Mouse (Mus musculus): Measurements from ENCODE around the gene Ets1. TPM values are rescaled to one million over a fixed set of nuclear protein-coding genes. Genes with fewer than 3 reads are reported as not detected.

Ets1 gene
- total and polyA plus RNA-seq, 2 experiments from 2014 or later: 12.3 to 21.2 TPM

- H3K27me3 ChIP-seq (ENCODE audit: insufficient read depth, low read length): no peaks in the 10 kb centered on the region
- TF ChIP-seq CTCF (IDR thresholded peaks at IDR 0.05; ENCODE audit: low read depth): no peak
- no peak overlapping the region for H3K4me2 ChIP-seq (ENCODE audit: low read depth)
- no peak for ATAC-seq
- no peaks in the 10 kb centered on the region for H3K36me3 ChIP-seq (ENCODE audit: insufficient read depth)
- no peaks in the 10 kb centered on the region for H3K4me1 ChIP-seq (ENCODE audit: insufficient read depth)
- no peaks in the 10 kb centered on the region for H3K9me3 ChIP-seq (ENCODE audit: low read length)
- H3K27ac ChIP-seq (ENCODE audit: low read depth, low read length): no peak overlapping the region
- DNase-seq: no peak
- H3K4me3 ChIP-seq (ENCODE audit: low read depth, low read length): no peak overlapping the region
- no peak overlapping the region for H3K9ac ChIP-seq
- 91% methylated on average over 10 of the region's 10 CpGs for whole genome bisulfite sequencing
Observed at GRCm38 (mm10) chr9:32652112-32652511, 16.1 kb downstream of the Ets1 start.

DNA sequence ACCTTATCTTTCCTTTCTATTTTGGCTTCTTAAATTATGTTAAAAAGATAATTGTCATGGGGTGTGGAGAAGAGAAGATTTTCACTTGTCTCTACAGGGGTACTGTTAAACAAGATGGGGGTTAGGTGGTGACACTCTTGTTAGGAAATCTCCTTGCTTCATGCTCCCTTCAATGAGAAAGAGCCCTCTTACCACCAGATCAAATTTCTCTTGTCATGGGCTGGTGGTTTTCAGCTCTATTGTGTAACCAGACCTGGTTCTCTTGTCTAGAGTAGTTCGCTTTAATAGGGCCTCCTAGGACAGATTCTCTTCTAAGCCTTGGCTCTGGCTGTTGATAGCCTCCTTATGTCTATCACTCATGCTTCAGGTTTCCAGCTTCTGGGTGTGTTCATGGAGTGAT, 18.3 kb downstream of the Ets1 start:
- no peak for TF ChIP-seq CTCF (IDR thresholded peaks at IDR 0.05; ENCODE audit: low read depth)
- Histone ChIP-seq H3K36me3 (ENCODE audit: insufficient read depth) (no peaks in the 10 kb centered on the region), H3K27me3 (ENCODE audit: insufficient read depth, low read length) (no peaks in the 10 kb centered on the region), H3K9me3 (ENCODE audit: low read length) (no peaks in the 10 kb centered on the region), H3K9ac (no peak overlapping the region), H3K4me1 (ENCODE audit: insufficient read depth) (no peaks in the 10 kb centered on the region), H3K4me2 (ENCODE audit: low read depth) (no peak overlapping the region), H3K4me3 (ENCODE audit: low read depth, low read length) (no peak overlapping the region), H3K27ac (ENCODE audit: low read depth, low read length) (no peak overlapping the region)
- no peak for ATAC-seq
- WGBS: 88% methylated on average over 1 of the region's 1 CpGs
- no peak for DNase-seq

- no peak for ATAC-seq
- WGBS: 66% methylated on average over 5 of the region's 5 CpGs
Observed at GRCm38 (mm10) chr9:32656351-32656844, 20.4 kb downstream of the Ets1 start.

DNA sequence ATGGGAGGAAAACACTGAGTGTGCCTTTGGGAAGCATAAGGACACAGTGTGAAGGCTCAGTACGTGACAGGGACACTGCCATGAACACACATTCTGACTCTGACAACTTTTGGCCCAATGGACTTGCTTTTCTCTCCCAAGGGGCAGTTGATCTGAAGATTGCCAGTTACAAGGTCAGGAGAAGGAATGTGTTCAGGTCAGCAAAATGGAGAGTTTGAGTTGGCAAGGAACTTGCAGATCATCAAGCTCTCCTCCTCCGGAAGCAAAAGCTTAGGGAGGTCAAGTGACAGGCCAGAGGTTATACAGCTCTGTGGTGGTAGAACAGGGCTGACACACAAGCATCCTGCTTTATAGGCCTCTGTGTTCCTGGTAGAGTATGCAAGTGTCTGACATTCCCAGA, 21.1 kb downstream of the Ets1 start:
- Histone ChIP-seq H3K4me1 (ENCODE audit: insufficient read depth) (no peaks in the 10 kb centered on the region), H3K36me3 (ENCODE audit: insufficient read depth) (no peaks in the 10 kb centered on the region), H3K4me2 (ENCODE audit: low read depth) (no peak overlapping the region), H3K27ac (ENCODE audit: low read depth, low read length) (no peak overlapping the region), H3K4me3 (ENCODE audit: low read depth, low read length) (no peak overlapping the region), H3K9me3 (ENCODE audit: low read length) (no peaks in the 10 kb centered on the region), H3K9ac (no peak overlapping the region), H3K27me3 (ENCODE audit: insufficient read depth, low read length) (no peaks in the 10 kb centered on the region)
- no peak for TF ChIP-seq CTCF (IDR thresholded peaks at IDR 0.05; ENCODE audit: low read depth)
- DNase-seq: no peak
- 73% methylated on average over 2 of the region's 2 CpGs for WGBS
- ATAC-seq: no peak

More at GRCm38 (mm10) chr9:32656351-32656844, 20.4 kb downstream of the Ets1 start:
- no peak for DNase-seq
- TF ChIP-seq CTCF (IDR thresholded peaks at IDR 0.05; ENCODE audit: low read depth): no peak
- Histone ChIP-seq H3K4me3 (ENCODE audit: low read depth, low read length) (no peak overlapping the region), H3K9ac (no peak overlapping the region), H3K9me3 (ENCODE audit: low read length) (no peaks in the 10 kb centered on the region), H3K36me3 (ENCODE audit: insufficient read depth) (no peaks in the 10 kb centered on the region), H3K27ac (ENCODE audit: low read depth, low read length) (no peak overlapping the region), H3K4me2 (ENCODE audit: low read depth) (no peak overlapping the region), H3K4me1 (ENCODE audit: insufficient read depth) (no peaks in the 10 kb centered on the region), H3K27me3 (ENCODE audit: insufficient read depth, low read length) (no peaks in the 10 kb centered on the region)

GRCm38 (mm10) chr9:32660406-32660960, 24.5 kb downstream of the Ets1 start:
- Histone ChIP-seq H3K9me3 (ENCODE audit: low read length) (no peaks in the 10 kb centered on the region), H3K4me2 (ENCODE audit: low read depth) (no peak overlapping the region), H3K36me3 (ENCODE audit: insufficient read depth) (no peaks in the 10 kb centered on the region), H3K27ac (ENCODE audit: low read depth, low read length) (no peak overlapping the region), H3K27me3 (ENCODE audit: insufficient read depth, low read length) (peaks cover 3% of the 10 kb centered on the region; the same call in 1 of the 2 replicates), H3K9ac (no peak overlapping the region), H3K4me1 (ENCODE audit: insufficient read depth) (no peaks in the 10 kb centered on the region), H3K4me3 (ENCODE audit: low read depth, low read length) (no peak overlapping the region)
- WGBS: 99% methylated on average over 2 of the region's 2 CpGs
- DNase-seq: no peak
- TF ChIP-seq CTCF (IDR thresholded peaks at IDR 0.05; ENCODE audit: low read depth): no peak
- no peak for ATAC-seq

DNA sequence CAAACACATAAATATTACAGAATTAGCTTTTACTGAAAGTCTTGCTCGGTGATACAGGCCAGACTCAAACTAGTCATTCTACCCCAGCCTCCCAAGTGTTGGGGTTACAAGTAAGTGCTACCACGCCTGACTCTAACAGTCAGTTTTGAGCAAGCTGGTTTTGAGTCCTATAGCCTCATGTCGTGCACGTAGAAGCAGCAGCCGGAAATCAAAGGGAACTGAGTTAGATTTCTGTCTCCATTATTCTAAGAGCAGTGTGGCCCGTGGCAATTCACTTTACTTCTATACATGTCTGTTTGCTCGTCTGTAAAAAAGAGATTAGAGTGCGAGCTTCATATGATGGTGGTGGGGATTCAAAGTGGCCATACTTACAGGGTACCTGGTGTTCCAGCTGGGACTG, 25.1 kb downstream of the Ets1 start:
- no peak overlapping the region for H3K4me2 ChIP-seq (ENCODE audit: low read depth)
- H3K4me3 ChIP-seq (ENCODE audit: low read depth, low read length): no peak overlapping the region
- DNase-seq (no peak), ATAC-seq (no peak)
- peaks cover 7% of the 10 kb centered on the region; the same call in 1 of the 2 replicates for H3K27me3 ChIP-seq (ENCODE audit: insufficient read depth, low read length)
- no peaks in the 10 kb centered on the region for H3K9me3 ChIP-seq (ENCODE audit: low read length)
- no peak overlapping the region for H3K9ac ChIP-seq
- 89% methylated on average over 8 of the region's 8 CpGs for WGBS
- H3K4me1 ChIP-seq (ENCODE audit: insufficient read depth): no peaks in the 10 kb centered on the region
- H3K36me3 ChIP-seq (ENCODE audit: insufficient read depth): no peaks in the 10 kb centered on the region
- no peak for TF ChIP-seq CTCF (IDR thresholded peaks at IDR 0.05; ENCODE audit: low read depth)
- H3K27ac ChIP-seq (ENCODE audit: low read depth, low read length): no peak overlapping the region

- no peak overlapping the region for H3K27ac ChIP-seq (ENCODE audit: low read depth, low read length)
- no peak overlapping the region for H3K4me3 ChIP-seq (ENCODE audit: low read depth, low read length)
- H3K9ac ChIP-seq: no peak overlapping the region
- H3K4me2 ChIP-seq (ENCODE audit: low read depth): no peak overlapping the region
- H3K27me3 ChIP-seq (ENCODE audit: insufficient read depth, low read length): peaks cover 7% of the 10 kb centered on the region; the same call in 1 of the 2 replicates
- ATAC-seq: no peak
- H3K4me1 ChIP-seq (ENCODE audit: insufficient read depth): no peaks in the 10 kb centered on the region
- TF ChIP-seq CTCF (IDR thresholded peaks at IDR 0.05; ENCODE audit: low read depth): no peak
- DNase-seq: no peak
- H3K9me3 ChIP-seq (ENCODE audit: low read length): no peaks in the 10 kb centered on the region
- no peaks in the 10 kb centered on the region for H3K36me3 ChIP-seq (ENCODE audit: insufficient read depth)
- 78% methylated on average over 4 of the region's 4 CpGs for WGBS
Observed at GRCm38 (mm10) chr9:32661561-32661960, 25.5 kb downstream of the Ets1 start.

Measured in forebrain, postnatal 0 days (tissue).